Mouse (Mus musculus): Measurements from ENCODE around the gene Mad2l2. TPM values are rescaled to one million over a fixed set of nuclear protein-coding genes. Genes with fewer than 3 reads are reported as not detected.
A peak's percentile ranks its signal among the peaks of the same experiment; 100 is the strongest.

The Mad2l2 gene
- polyA plus RNA-seq, 1 experiment from 2014 or later: 71.7 TPM

DNA sequence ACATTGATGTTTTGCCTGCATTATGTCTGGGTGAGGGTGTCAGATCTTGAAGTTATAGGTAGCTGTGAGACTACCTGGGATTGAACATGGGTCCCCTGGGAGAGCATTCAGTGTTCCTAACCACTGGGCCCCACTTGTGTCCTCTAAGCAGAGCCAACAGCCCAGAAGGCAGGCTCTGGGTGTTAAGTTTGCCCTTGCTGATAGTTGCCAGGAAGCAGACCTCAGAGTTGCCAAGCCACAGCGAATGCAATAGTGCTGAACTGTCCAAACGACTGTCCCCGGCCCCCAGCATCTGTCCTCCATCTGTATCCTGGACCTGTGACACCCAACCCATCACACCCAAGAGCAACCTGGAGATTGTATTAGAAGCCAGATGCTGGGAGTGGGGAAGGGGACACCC, 31.5 kb upstream of the Mad2l2 start:
- no peak for DNase-seq (ENCODE audit: low spot score)
- Histone ChIP-seq H3K27me3 (ENCODE audit: control insufficient read depth, insufficient read depth, low read length) (no peaks in the 10 kb centered on the region), H3K4me3 (ENCODE audit: low read depth, low read length) (no peak overlapping the region), H3K9ac (ENCODE audit: low read length) (no peak overlapping the region), H3K4me2 (ENCODE audit: low read depth) (no peak overlapping the region), H3K36me3 (ENCODE audit: control insufficient read depth, insufficient read depth, low read length) (no peaks in the 10 kb centered on the region; the same call in 1 of the 2 replicates), H3K4me1 (ENCODE audit: control insufficient read depth, insufficient read depth, low read length) (0 out of 2 replicates have a peak, but pooled peaks cover 6% of the 10 kb centered on the region), H3K27ac (ENCODE audit: low read depth, low read length) (no peak overlapping the region), H3K9me3 (ENCODE audit: control insufficient read depth, low read length) (no peaks in the 10 kb centered on the region)
- WGBS: 80% methylated on average over 3 of the region's 3 CpGs
- no peak for ATAC-seq (ENCODE audit: insufficient read depth, low FRiP score, low TSS enrichment)

DNA sequence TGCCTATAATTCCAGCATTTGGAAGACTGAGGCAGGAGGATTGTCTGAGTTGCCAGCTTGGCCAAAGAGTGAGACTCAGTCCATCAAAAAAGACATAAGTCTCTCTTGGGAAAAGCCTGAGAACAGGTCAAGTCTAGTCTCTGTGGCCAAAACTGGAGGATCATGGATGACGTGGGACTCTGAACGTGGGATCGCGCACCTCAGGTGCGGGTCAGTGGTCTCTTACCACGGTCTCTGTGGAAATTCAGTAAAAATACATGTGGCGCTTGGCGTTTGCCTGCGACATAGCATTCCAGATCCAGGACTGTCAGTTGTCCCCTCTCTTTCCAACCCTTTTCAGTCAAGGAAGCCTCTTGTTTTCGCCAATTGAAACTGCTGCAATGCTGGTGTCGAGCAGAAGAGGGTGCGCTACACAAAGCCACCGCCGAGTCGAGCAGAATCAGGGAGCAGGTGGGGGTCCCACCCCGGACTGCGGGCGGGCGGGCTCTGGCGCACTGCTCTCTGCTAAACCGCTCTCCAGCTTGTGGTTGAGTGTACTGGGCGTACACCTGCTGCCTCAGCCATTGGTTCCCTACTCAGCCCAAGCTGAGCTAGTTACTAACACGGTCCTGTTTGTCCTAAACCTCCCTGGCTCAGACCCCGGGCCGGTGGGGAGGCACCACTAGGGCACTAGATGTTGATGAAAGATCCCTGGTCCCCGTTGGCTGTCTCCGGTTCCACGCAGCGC, 28.2 kb upstream of the Mad2l2 start:
- Histone ChIP-seq H3K4me3 (ENCODE audit: low read depth, low read length) (no peak overlapping the region), H3K4me2 (ENCODE audit: low read depth) (peak overlapping the region; percentile 36), H3K9me3 (ENCODE audit: control insufficient read depth, low read length) (no peaks in the 10 kb centered on the region), H3K9ac (ENCODE audit: low read length) (peak overlapping the region; percentile 50), H3K4me1 (ENCODE audit: control insufficient read depth, insufficient read depth, low read length) (0 out of 2 replicates have a peak, but pooled peaks cover 6% of the 10 kb centered on the region), H3K27me3 (ENCODE audit: control insufficient read depth, insufficient read depth, low read length) (no peaks in the 10 kb centered on the region), H3K36me3 (ENCODE audit: control insufficient read depth, insufficient read depth, low read length) (no peaks in the 10 kb centered on the region; the same call in 1 of the 2 replicates), H3K27ac (ENCODE audit: low read depth, low read length) (0 out of 2 replicates have a peak overlapping the region, but pooled peaks have one; percentile 3)
- DNase-seq (ENCODE audit: low spot score) (peak; percentile 72), ATAC-seq (ENCODE audit: insufficient read depth, low FRiP score, low TSS enrichment) (peak; percentile 82)
- 18% methylated on average over 29 of the region's 29 CpGs for WGBS

GRCm38 (mm10) chr4:148104146-148104545, 26.0 kb upstream of the Mad2l2 start:
- no peak overlapping the region for H3K27ac ChIP-seq (ENCODE audit: low read depth, low read length)
- no peak overlapping the region for H3K9ac ChIP-seq (ENCODE audit: low read length)
- peaks cover 16% of the 10 kb centered on the region for H3K4me1 ChIP-seq (ENCODE audit: control insufficient read depth, insufficient read depth, low read length)
- WGBS: 79% methylated on average over 3 of the region's 3 CpGs
- DNase-seq (ENCODE audit: low spot score) (no peak), ATAC-seq (ENCODE audit: insufficient read depth, low FRiP score, low TSS enrichment) (no peak)
- no peaks in the 10 kb centered on the region for H3K27me3 ChIP-seq (ENCODE audit: control insufficient read depth, insufficient read depth, low read length)
- no peak overlapping the region for H3K4me3 ChIP-seq (ENCODE audit: low read depth, low read length)
- H3K36me3 ChIP-seq (ENCODE audit: control insufficient read depth, insufficient read depth, low read length): no peaks in the 10 kb centered on the region; the same call in 1 of the 2 replicates
- H3K9me3 ChIP-seq (ENCODE audit: control insufficient read depth, low read length): no peaks in the 10 kb centered on the region
- no peak overlapping the region for H3K4me2 ChIP-seq (ENCODE audit: low read depth)

DNA sequence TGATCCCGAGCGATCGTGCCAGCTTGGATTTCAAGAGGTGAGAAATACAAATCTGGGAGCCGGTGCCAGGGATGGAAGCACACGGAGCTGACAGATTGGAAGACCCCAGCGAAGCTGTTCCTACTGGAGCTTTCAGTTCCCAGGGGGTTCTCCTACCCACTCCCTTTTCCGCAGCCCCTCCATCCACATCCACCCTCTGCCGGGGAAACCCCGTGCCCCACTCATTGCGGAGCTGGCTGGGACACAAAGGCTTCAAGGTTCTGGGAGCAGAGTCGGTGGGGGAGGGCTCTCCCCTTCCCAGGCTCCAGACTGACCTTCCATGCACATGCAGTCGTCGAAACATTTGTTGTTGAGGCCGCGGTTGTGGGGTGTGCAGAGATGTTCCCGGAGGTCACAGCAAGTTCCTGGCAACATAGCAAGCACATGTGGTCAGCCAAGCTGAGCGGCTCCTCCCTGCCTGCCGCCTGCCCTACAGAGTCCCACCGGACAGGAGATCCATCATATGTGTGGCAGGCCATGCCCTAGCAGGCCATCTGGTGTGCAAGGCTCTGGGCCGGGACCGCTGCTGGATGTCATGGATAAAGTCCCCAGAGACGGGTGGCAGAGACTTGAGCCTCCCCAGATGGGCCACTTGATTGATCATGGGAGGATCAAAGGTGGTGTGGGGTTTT, 22.4 kb upstream of the Mad2l2 start:
- Histone ChIP-seq H3K36me3 (ENCODE audit: control insufficient read depth, insufficient read depth, low read length) (no peaks in the 10 kb centered on the region), H3K4me1 (ENCODE audit: control insufficient read depth, insufficient read depth, low read length) (peaks cover 10% of the 10 kb centered on the region), H3K9me3 (ENCODE audit: control insufficient read depth, low read length) (no peaks in the 10 kb centered on the region), H3K27me3 (ENCODE audit: control insufficient read depth, insufficient read depth, low read length) (no peaks in the 10 kb centered on the region), H3K4me3 (ENCODE audit: low read depth, low read length) (no peak overlapping the region), H3K4me2 (ENCODE audit: low read depth) (peak overlapping the region; percentile 18; the same call in 1 of the 2 replicates), H3K27ac (ENCODE audit: low read depth, low read length) (peak overlapping the region; percentile 79), H3K9ac (ENCODE audit: low read length) (peak overlapping the region; percentile 27)
- WGBS: 33% methylated on average over 22 of the region's 22 CpGs
- DNase-seq (ENCODE audit: low spot score) (peak; percentile 62), ATAC-seq (ENCODE audit: insufficient read depth, low FRiP score, low TSS enrichment) (peak; percentile 57; the same call in 1 of the 2 replicates)

GRCm38 (mm10) chr4:148108565-148109100, 21.6 kb upstream of the Mad2l2 start:
- Histone ChIP-seq H3K4me3 (ENCODE audit: low read depth, low read length) (no peak overlapping the region), H3K27me3 (ENCODE audit: control insufficient read depth, insufficient read depth, low read length) (no peaks in the 10 kb centered on the region), H3K36me3 (ENCODE audit: control insufficient read depth, insufficient read depth, low read length) (no peaks in the 10 kb centered on the region), H3K9ac (ENCODE audit: low read length) (no peak overlapping the region), H3K4me1 (ENCODE audit: control insufficient read depth, insufficient read depth, low read length) (peaks cover 10% of the 10 kb centered on the region), H3K4me2 (ENCODE audit: low read depth) (no peak overlapping the region), H3K27ac (ENCODE audit: low read depth, low read length) (no peak overlapping the region), H3K9me3 (ENCODE audit: control insufficient read depth, low read length) (no peaks in the 10 kb centered on the region)
- no peak for DNase-seq (ENCODE audit: low spot score)
- no peak for ATAC-seq (ENCODE audit: insufficient read depth, low FRiP score, low TSS enrichment)
- WGBS: 57% methylated on average over 7 of the region's 7 CpGs

DNA sequence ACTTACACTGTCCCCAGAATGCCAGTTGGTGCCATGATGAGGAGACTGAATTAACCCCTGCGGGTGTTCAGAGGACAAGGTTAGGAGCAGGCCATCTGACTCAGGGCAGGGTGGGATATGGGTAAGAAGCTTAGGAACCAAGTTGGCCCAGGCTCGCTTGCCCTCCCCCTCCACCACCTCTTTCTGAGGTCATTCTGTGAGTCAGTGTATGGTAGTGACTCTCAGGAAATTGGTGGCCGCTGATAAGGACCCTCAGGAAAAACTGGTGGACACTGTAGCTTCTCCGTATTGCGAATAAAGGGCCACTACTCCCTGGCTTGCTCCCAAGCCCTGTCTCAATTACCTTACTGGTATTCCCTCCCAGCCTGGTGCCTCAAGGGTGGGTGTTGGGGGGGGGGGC, 21.0 kb upstream of the Mad2l2 start:
- H3K4me1 ChIP-seq (ENCODE audit: control insufficient read depth, insufficient read depth, low read length): peaks cover 10% of the 10 kb centered on the region
- H3K27me3 ChIP-seq (ENCODE audit: control insufficient read depth, insufficient read depth, low read length): no peaks in the 10 kb centered on the region
- ATAC-seq (ENCODE audit: insufficient read depth, low FRiP score, low TSS enrichment): no peak
- H3K36me3 ChIP-seq (ENCODE audit: control insufficient read depth, insufficient read depth, low read length): no peaks in the 10 kb centered on the region
- no peak overlapping the region for H3K27ac ChIP-seq (ENCODE audit: low read depth, low read length)
- no peak overlapping the region for H3K4me2 ChIP-seq (ENCODE audit: low read depth)
- WGBS: 94% methylated on average over 5 of the region's 5 CpGs
- no peak for DNase-seq (ENCODE audit: low spot score)
- H3K4me3 ChIP-seq (ENCODE audit: low read depth, low read length): no peak overlapping the region
- no peaks in the 10 kb centered on the region for H3K9me3 ChIP-seq (ENCODE audit: control insufficient read depth, low read length)
- H3K9ac ChIP-seq (ENCODE audit: low read length): no peak overlapping the region

GRCm38 (mm10) chr4:148112519-148112918, 17.7 kb upstream of the Mad2l2 start:
- Histone ChIP-seq H3K36me3 (ENCODE audit: control insufficient read depth, insufficient read depth, low read length) (no peaks in the 10 kb centered on the region), H3K27ac (ENCODE audit: low read depth, low read length) (no peak overlapping the region), H3K27me3 (ENCODE audit: control insufficient read depth, insufficient read depth, low read length) (no peaks in the 10 kb centered on the region), H3K4me2 (ENCODE audit: low read depth) (no peak overlapping the region), H3K4me1 (ENCODE audit: control insufficient read depth, insufficient read depth, low read length) (peaks cover 12% of the 10 kb centered on the region), H3K4me3 (ENCODE audit: low read depth, low read length) (no peak overlapping the region), H3K9ac (ENCODE audit: low read length) (no peak overlapping the region), H3K9me3 (ENCODE audit: control insufficient read depth, low read length) (no peaks in the 10 kb centered on the region)
- 88% methylated on average over 12 of the region's 12 CpGs for WGBS
- no peak for DNase-seq (ENCODE audit: low spot score)
- no peak for ATAC-seq (ENCODE audit: insufficient read depth, low FRiP score, low TSS enrichment)

GRCm38 (mm10) chr4:148114758-148115391, 15.3 kb upstream of the Mad2l2 start:
- Histone ChIP-seq H3K36me3 (ENCODE audit: control insufficient read depth, insufficient read depth, low read length) (no peaks in the 10 kb centered on the region), H3K27ac (ENCODE audit: low read depth, low read length) (no peak overlapping the region), H3K4me2 (ENCODE audit: low read depth) (no peak overlapping the region), H3K4me3 (ENCODE audit: low read depth, low read length) (no peak overlapping the region), H3K27me3 (ENCODE audit: control insufficient read depth, insufficient read depth, low read length) (no peaks in the 10 kb centered on the region), H3K9ac (ENCODE audit: low read length) (no peak overlapping the region), H3K4me1 (ENCODE audit: control insufficient read depth, insufficient read depth, low read length) (peaks cover 2% of the 10 kb centered on the region; the same call in 1 of the 2 replicates), H3K9me3 (ENCODE audit: control insufficient read depth, low read length) (no peaks in the 10 kb centered on the region)
- DNase-seq (ENCODE audit: low spot score): peak; percentile 93
- ATAC-seq (ENCODE audit: insufficient read depth, low FRiP score, low TSS enrichment): peak; percentile 70
- 5% methylated on average over 15 of the region's 15 CpGs for WGBS

Measured in neural tube, embryonic 11.5 days (tissue).